Mouse (Mus musculus) bone marrow, adult 2 months (tissue): ENCODE data around the gene Rcan1.

ENCODE experiments used
- CTCF ChIP-seq: fragments of 200-500 bp; IDR thresholded peaks from 2 replicates; pipeline ENCODE4 v1.5.1; 2011; ENCODE audit warnings: low read length, control low read depth; ENCODE audit not compliant: control insufficient read depth, insufficient read depth
- POLR2A ChIP-seq: fragments of 200-500 bp; IDR thresholded peaks from 2 replicates; pipeline ENCODE4 v1.6.1; 2011; ENCODE audit warnings: low read depth, mild to moderate bottlenecking, control low read depth, low read length, borderline replicate concordance; ENCODE audit not compliant: control insufficient read depth

GRCm38 (mm10) chr16:92449080-92449479, 21.6 kb downstream of the Rcan1 start:
- no peak for TF ChIP-seq CTCF
- no peak for TF ChIP-seq POLR2A
